Mouse (Mus musculus): ENCODE results near the gene Cpsf4l. TPM values are rescaled to one million over a fixed set of nuclear protein-coding genes. Genes with fewer than 3 reads are reported as not detected.

The Cpsf4l gene
- polyA plus RNA-seq, 1 experiment from 2014 or later = 0.40 TPM

DNA sequence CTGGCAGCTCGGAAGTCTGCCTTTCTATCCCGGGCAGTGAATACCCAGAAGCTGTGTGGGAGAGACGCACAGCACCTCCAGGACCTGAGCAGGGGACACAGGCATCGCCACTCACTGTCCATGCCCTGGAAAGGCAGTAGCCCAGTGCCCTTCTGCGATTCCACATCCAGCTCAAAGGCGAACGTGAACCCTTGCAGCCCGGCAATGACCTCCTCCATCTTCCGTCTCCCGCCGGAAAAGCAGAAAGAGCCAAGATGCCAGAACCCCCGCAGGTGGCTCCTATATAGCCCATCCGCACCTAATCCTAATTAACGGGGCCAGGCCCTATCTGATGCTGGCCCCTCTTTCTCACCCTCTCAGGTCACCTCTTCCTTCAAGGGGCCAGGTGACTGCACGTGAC is 545 bp downstream of the Cpsf4l start:
- WGBS = 6% methylated on average over 15 of the region's 15 CpGs
- peaks cover 43% of the 10 kb centered on the region for H3K27me3 ChIP-seq (ENCODE audit: poor library complexity, severe bottlenecking)
- H3K4me1 ChIP-seq = peaks cover 37% of the 10 kb centered on the region
- no peaks in the 10 kb centered on the region for H3K9me3 ChIP-seq
- peaks cover 15% of the 10 kb centered on the region for H3K36me3 ChIP-seq (replicated peaks)
- no peak for DNase-seq (ENCODE audit: extremely low spot score, low spot score)
- H3K4me3 ChIP-seq = peak overlapping the region; percentile 30
- H3K27ac ChIP-seq = peak overlapping the region; percentile 86

DNA sequence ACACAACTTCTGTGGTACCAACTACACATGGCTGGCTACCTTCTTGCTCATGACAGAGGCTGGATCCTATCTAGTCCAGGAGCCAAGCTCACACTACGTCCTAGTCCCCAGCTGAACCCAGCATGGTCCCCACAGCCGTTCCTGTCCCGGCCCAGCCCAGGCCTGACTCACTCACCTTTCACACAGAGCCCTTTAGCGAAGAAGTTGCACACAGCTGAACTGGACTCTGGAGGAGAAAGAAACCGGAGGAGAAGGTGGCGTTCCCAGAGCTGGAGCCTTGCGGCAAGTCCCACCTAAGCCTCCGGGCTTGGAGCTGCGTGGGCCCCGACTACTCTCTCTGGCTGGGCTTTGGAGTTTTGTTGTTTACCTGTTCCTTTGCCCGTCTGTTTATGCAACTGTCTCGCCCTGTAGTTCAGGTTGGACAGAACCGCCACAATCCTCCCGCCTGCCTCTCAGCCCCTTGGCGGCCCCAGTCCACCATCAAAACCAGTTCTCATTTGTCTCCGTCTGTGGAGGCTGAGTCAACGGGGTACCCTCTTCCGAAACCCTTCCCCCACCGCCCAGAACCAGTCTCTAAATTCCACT is 1.1 kb downstream of the Cpsf4l start:
- Histone ChIP-seq H3K36me3 (replicated peaks) (peaks cover 15% of the 10 kb centered on the region), H3K9me3 (no peaks in the 10 kb centered on the region), H3K27ac (peak overlapping the region; percentile 86), H3K4me1 (peaks cover 31% of the 10 kb centered on the region), H3K27me3 (ENCODE audit: poor library complexity, severe bottlenecking) (peaks cover 37% of the 10 kb centered on the region), H3K4me3 (peak overlapping the region; percentile 30; the same call in 1 of the 2 replicates)
- no peak for DNase-seq (ENCODE audit: extremely low spot score, low spot score)
- WGBS = 41% methylated on average over 19 of the region's 19 CpGs

DNA sequence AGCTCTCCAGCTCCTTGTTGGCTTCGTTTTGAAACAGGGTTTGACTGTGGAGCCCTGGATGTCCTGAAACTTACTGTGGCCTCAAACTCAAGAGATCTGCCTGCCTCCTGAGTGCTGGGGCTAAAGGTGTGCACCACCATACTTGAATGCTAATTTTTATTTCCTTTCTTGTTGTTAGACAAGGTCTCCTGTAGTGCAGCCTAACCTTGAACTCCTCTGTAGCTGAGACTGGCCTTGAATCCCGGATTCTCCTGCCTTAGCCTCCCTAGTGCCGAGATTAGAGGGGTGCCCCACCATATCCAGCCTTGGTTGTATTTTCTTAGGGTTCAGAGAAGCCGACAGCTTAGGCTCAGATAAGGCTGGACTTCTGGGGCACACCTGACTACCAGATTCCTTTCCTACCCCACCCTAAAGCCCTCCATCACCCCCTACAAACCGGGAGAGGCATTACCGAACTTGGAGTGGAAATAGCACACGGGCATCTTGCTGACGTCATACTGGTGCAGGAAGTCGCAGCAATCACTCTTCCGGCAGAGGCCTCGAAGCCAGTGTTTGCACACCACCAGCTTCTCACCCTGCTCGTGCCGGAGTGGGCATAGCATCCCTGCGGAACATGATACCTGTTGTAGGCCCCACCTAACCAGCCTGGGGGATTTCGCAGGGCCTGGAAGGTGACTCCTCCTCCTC is 3.7 kb downstream of the Cpsf4l start:
- Histone ChIP-seq H3K27ac (no peak overlapping the region), H3K4me1 (peaks cover 27% of the 10 kb centered on the region), H3K27me3 (ENCODE audit: poor library complexity, severe bottlenecking) (peaks cover 27% of the 10 kb centered on the region), H3K36me3 (replicated peaks) (peaks cover 22% of the 10 kb centered on the region), H3K4me3 (no peak overlapping the region), H3K9me3 (no peaks in the 10 kb centered on the region)
- WGBS = 91% methylated on average over 15 of the region's 15 CpGs
- no peak for DNase-seq (ENCODE audit: extremely low spot score, low spot score)

DNA sequence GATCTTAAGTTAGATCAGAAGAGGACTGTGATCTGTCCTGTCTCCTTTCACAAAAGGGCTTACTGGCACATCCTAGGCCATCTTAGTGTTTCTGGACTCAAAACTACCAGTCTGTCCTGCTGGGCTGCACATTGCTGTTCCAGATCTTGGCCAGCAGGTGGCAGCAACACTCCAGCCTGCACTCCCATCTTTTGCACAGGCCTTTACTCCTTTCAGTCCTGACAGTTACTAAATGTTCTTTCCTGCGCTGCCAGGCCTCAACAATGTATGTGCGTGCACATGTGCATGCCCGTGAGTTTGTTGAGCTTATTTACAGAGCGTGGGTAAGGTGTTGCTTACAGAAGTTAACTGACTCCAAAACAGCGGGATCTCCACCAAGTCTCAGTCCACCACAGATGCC is 6.1 kb downstream of the Cpsf4l start:
- Histone ChIP-seq H3K9me3 (no peaks in the 10 kb centered on the region), H3K27ac (no peak overlapping the region)
- 51% methylated on average over 5 of the region's 5 CpGs for WGBS

GRCm38 (mm10) chr11:113699643-113700042 is 10.2 kb downstream of the Cpsf4l start:
- Histone ChIP-seq H3K27ac (no peak overlapping the region), H3K4me3 (no peak overlapping the region), H3K4me1 (peaks cover 17% of the 10 kb centered on the region), H3K36me3 (replicated peaks) (peaks cover 63% of the 10 kb centered on the region), H3K27me3 (ENCODE audit: poor library complexity, severe bottlenecking) (no peaks in the 10 kb centered on the region), H3K9me3 (peaks cover 13% of the 10 kb centered on the region; the same call in 1 of the 2 replicates)
- DNase-seq (ENCODE audit: extremely low spot score, low spot score) = no peak
- WGBS = 89% methylated on average over 7 of the region's 7 CpGs

More for the DNA sequence above, 6.1 kb downstream of the Cpsf4l start:
- no peak overlapping the region for H3K4me3 ChIP-seq
- peaks cover 38% of the 10 kb centered on the region for H3K36me3 ChIP-seq (replicated peaks)
- H3K27me3 ChIP-seq (ENCODE audit: poor library complexity, severe bottlenecking) = peaks cover 14% of the 10 kb centered on the region
- peak; percentile 80 for DNase-seq (ENCODE audit: extremely low spot score, low spot score)
- peaks cover 3% of the 10 kb centered on the region for H3K4me1 ChIP-seq

GRCm38 (mm10) chr11:113698013-113698545 is 11.7 kb downstream of the Cpsf4l start:
- Histone ChIP-seq H3K9me3 (peaks cover 13% of the 10 kb centered on the region; the same call in 1 of the 2 replicates), H3K27me3 (ENCODE audit: poor library complexity, severe bottlenecking) (no peaks in the 10 kb centered on the region), H3K4me1 (peaks cover 17% of the 10 kb centered on the region), H3K27ac (no peak overlapping the region), H3K36me3 (replicated peaks) (peaks cover 79% of the 10 kb centered on the region), H3K4me3 (no peak overlapping the region)
- WGBS = 88% methylated on average over 12 of the region's 12 CpGs
- no peak for DNase-seq (ENCODE audit: extremely low spot score, low spot score)

- WGBS = 36% methylated on average over 5 of the region's 5 CpGs
- H3K4me3 ChIP-seq = no peak overlapping the region
- H3K4me1 ChIP-seq = peaks cover 17% of the 10 kb centered on the region
- H3K27ac ChIP-seq = no peak overlapping the region
- DNase-seq (ENCODE audit: extremely low spot score, low spot score) = no peak
- peaks cover 13% of the 10 kb centered on the region; the same call in 1 of the 2 replicates for H3K9me3 ChIP-seq
- no peaks in the 10 kb centered on the region for H3K27me3 ChIP-seq (ENCODE audit: poor library complexity, severe bottlenecking)
- H3K36me3 ChIP-seq (replicated peaks) = peaks cover 84% of the 10 kb centered on the region
These were observed 12.2 kb downstream of the Cpsf4l start for GRCm38 (mm10) chr11:113697571-113697970.

DNA sequence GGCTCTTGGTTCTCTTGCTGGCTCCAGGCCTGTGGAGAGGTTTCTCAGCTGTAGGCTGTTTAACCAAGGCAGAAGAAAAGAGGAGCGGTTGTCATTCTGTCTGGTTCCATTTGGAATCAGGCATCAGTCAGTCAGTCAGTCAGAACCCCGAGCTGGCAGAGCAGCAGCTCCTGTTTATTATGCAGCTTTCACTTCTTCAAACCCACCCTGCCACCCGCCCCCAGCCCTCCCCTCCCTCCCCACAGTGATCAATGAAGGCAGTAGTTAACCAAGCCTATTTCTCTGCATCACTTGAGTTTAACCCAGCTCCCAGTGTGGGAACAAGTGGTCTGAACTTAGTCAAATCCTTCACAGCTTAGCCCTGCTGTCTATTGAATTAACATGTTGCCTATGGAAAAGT is 18.0 kb downstream of the Cpsf4l start:
- H3K4me3 ChIP-seq = no peak overlapping the region
- H3K9me3 ChIP-seq = peaks cover 13% of the 10 kb centered on the region; the same call in 1 of the 2 replicates
- no peak overlapping the region for H3K27ac ChIP-seq
- DNase-seq (ENCODE audit: extremely low spot score, low spot score) = no peak
- 84% methylated on average over 3 of the region's 3 CpGs for WGBS
- no peaks in the 10 kb centered on the region for H3K27me3 ChIP-seq (ENCODE audit: poor library complexity, severe bottlenecking)
- peaks cover 96% of the 10 kb centered on the region for H3K36me3 ChIP-seq (replicated peaks)
- H3K4me1 ChIP-seq = peaks cover 9% of the 10 kb centered on the region

DNA sequence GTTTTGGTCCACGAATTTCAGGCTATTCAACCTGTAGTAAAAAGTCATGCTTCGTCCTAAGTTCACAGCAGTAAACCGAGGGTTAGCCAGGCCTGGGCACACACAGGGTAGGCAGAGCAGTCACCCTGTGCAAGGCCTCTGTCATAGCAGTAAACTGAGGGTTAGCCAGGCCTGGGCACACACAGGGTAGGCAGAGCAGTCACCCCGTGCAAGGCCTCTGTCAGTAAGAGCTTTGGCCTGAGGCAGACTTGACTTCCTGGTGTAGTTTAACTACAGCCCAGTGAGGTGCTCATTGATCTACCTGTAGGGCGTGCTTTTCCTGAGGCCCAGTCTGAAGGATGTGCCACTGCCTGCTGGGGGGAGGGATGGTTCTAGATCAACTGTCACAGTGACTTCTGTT is 18.5 kb downstream of the Cpsf4l start:
- Histone ChIP-seq H3K4me1 (peaks cover 13% of the 10 kb centered on the region), H3K9me3 (peaks cover 13% of the 10 kb centered on the region; the same call in 1 of the 2 replicates), H3K27ac (no peak overlapping the region), H3K4me3 (no peak overlapping the region), H3K27me3 (ENCODE audit: poor library complexity, severe bottlenecking) (no peaks in the 10 kb centered on the region), H3K36me3 (replicated peaks) (peaks cover 93% of the 10 kb centered on the region)
- 87% methylated on average over 5 of the region's 5 CpGs for WGBS
- DNase-seq (ENCODE audit: extremely low spot score, low spot score) = no peak

GRCm38 (mm10) chr11:113690506-113690905 is 19.3 kb downstream of the Cpsf4l start:
- Histone ChIP-seq H3K4me3 (no peak overlapping the region), H3K4me1 (peaks cover 19% of the 10 kb centered on the region), H3K9me3 (peaks cover 6% of the 10 kb centered on the region; the same call in 1 of the 2 replicates), H3K36me3 (replicated peaks) (peaks cover 84% of the 10 kb centered on the region), H3K27me3 (ENCODE audit: poor library complexity, severe bottlenecking) (no peaks in the 10 kb centered on the region), H3K27ac (no peak overlapping the region)
- DNase-seq (ENCODE audit: extremely low spot score, low spot score) = no peak
- WGBS = 95% methylated on average over 12 of the region's 12 CpGs

DNA sequence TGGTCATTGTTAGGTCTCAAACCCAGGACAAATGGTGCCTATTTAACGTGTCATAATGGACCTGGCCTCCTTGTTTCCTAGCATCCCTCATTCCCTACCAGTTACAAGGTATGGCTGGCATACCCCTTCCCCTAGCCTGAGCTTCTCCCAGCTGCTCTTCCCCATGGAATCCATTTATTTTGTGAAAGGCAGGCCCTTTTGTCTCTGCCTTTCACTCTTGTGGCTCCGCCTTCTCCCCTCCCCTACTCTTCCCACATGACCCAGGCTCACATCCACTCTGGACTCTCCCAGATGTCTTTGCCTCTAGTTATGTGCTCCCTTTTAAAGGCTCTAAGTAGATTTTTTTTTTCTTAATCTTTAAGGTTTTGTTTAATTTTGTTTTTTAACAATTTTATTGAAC is 22.8 kb downstream of the Cpsf4l start:
- Histone ChIP-seq H3K27me3 (ENCODE audit: poor library complexity, severe bottlenecking) (no peaks in the 10 kb centered on the region), H3K36me3 (replicated peaks) (peaks cover 50% of the 10 kb centered on the region), H3K27ac (peak overlapping the region; percentile 77), H3K9me3 (no peaks in the 10 kb centered on the region), H3K4me1 (peaks cover 43% of the 10 kb centered on the region), H3K4me3 (peak overlapping the region; percentile 26; the same call in 1 of the 2 replicates)
- WGBS = 63% methylated on average over 2 of the region's 2 CpGs
- no peak for DNase-seq (ENCODE audit: extremely low spot score, low spot score)

- Histone ChIP-seq H3K4me3 (peak overlapping the region; percentile 90), H3K9me3 (no peaks in the 10 kb centered on the region), H3K27me3 (ENCODE audit: poor library complexity, severe bottlenecking) (no peaks in the 10 kb centered on the region), H3K4me1 (peaks cover 56% of the 10 kb centered on the region), H3K36me3 (replicated peaks) (peaks cover 28% of the 10 kb centered on the region), H3K27ac (peak overlapping the region; percentile 95)
- no peak for DNase-seq (ENCODE audit: extremely low spot score, low spot score)
- 44% methylated on average over 25 of the region's 25 CpGs for WGBS
These were observed 24.9 kb downstream of the Cpsf4l start for GRCm38 (mm10) chr11:113684707-113685426.

All from forebrain, embryonic 10.5 days (tissue).